Mouse (Mus musculus) frontal cortex, adult 2 months (tissue): ENCODE measurements at regions not wholly inside any gene's neighbourhood (a gene's known extent, or its start where the extent isn't known, plus 50 kb on each side); places are given as distances from the start of the nearest gene placed in this dataset.

Experiments
- DNase-seq, 2 experiments: peaks; one replicate each; pipeline ENCODE4 v3.0.0; 2022; ENCODE audit warnings: low spot score in 1 of 2; ENCODE audit errors: extremely low spot score in 1 of 2

GRCm38 (mm10) chr4:124193059-124193721 lies 275.4 kb upstream of the 4930535I16Rik start:
- no peak for DNase-seq

- no peak for DNase-seq
These were observed 273.0 kb upstream of the 4930535I16Rik start for GRCm38 (mm10) chr4:124190775-124191174.

- peak in 1 of 2 experiments; percentile 39 for DNase-seq
These were observed 272.2 kb upstream of the 4930535I16Rik start for GRCm38 (mm10) chr4:124189993-124190385.

DNA sequence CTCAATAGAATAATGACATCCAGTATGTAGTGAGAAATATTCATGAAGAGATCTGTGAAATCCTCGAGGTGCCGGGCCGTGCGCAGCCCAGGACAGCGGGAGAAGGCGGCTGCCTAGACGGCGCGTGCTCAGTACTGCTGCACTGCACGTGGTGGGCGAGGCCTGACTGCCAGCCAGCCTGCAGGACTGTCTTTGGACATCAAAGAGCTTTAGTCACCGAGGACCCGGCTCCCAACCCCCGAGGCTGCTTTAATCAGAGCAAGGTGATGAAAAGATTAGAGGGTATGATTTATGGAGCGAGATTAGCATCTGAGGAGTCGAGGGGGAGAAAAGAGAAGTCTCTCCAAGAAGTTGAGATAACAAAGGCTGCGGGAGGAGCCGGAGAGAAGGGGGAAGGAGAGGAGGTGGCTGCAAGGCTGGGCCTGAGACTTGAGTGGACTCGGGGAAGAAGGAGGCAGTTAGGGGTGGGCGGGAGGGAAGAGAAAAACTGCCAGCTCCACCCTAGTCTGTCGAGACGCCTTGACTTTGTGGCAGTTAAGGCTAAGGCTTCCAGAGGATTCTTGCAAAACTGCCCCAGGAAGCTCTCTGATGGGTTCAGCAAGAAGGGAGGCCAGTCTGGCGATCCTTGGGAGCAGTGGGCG lies 271.6 kb upstream of the 4930535I16Rik start:
- DNase-seq = peak in 1 of 2 experiments; percentile 53

- no peak for DNase-seq
These were observed 269.3 kb upstream of the 4930535I16Rik start for GRCm38 (mm10) chr4:124187108-124187507.

- no peak for DNase-seq
These were observed 263.5 kb upstream of the 4930535I16Rik start for GRCm38 (mm10) chr4:124181335-124181734.

DNA sequence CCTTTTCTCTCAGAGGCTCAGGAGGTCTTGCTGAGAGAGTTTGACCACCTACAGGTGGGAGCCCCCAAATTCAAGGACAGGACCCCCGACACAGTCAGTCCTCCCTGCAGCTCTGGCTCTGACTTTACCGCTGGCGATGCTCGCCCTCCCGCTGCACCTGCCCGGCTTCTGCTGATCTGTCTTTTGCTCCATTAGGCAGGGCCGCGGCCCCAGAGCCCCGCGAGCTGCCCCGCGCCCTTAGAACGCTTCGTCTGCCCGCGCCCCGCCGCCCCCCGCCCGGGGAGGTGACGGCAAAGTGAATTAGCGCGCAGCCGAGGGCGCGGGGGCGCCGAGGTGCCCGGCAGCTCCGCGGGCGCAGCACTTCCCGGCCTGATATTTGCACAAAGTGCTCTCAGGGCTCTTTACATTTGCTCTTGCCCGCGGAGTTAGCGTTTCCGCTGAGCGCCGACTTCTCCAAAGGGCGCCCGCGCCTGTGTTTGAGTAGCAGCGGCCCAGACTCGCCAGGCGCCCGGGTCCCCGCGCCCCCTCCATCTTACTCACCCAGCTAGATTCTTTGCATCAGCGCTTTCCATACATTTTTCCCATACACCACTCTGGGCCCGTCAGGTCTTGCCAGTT lies 260.7 kb upstream of the 4930535I16Rik start:
- no peak for DNase-seq

GRCm38 (mm10) chr4:124175531-124175930 lies 257.7 kb upstream of the 4930535I16Rik start:
- DNase-seq = peak; percentile 76 to 83

GRCm38 (mm10) chr4:124154627-124155026 lies 236.8 kb upstream of the 4930535I16Rik start:
- DNase-seq = no peak

GRCm38 (mm10) chr4:124149771-124150451 lies 232.1 kb upstream of the 4930535I16Rik start:
- no peak for DNase-seq

GRCm38 (mm10) chr4:124149037-124149436 lies 231.2 kb upstream of the 4930535I16Rik start:
- no peak for DNase-seq

GRCm38 (mm10) chr4:124147276-124147675 lies 229.5 kb upstream of the 4930535I16Rik start:
- DNase-seq = no peak

- no peak for DNase-seq
These were observed 228.3 kb upstream of the 4930535I16Rik start for GRCm38 (mm10) chr4:124146135-124146534.

DNA sequence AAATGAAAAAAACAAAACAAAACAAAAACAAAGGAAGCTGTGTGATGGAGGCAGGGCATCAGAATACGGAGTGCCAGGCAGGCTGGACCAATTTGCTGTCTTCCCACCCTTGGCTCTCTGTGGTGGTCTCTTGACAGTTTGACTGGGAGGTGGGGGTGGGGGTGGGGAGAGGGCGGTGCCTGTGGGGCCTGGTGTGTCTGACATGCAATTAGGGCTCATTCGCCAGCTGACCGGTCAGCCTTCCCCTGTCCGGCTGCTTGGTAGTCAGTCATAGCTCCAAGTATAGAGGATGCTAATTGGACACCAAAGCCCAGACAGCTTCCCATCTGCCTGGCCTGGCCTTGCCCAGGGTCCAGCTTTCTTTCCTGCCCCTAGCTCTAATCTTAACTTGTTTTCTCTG lies 225.8 kb upstream of the 4930535I16Rik start:
- DNase-seq = no peak

DNA sequence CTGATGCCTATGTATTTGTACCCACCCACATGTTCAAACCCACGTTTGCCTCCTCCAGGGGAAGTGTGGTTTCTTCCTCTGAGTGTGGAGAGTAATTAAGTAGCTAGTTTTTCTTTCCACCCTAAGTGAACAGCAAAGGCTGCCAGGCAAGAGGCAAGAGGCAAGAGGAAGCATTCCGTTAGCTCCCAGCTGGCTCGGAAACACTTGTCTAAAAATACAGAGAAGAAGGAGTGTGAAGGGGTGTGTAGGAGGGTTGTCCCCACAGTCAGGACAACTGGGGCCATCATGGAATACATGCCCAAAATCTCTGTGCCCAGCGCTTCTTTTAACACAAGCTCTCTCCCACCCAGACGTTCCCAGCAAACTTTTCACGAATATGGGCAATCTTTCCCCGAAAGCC lies 225.4 kb upstream of the 4930535I16Rik start:
- peak; percentile 51 to 73 for DNase-seq

- DNase-seq = peak; percentile 76 to 98
These were observed 224.3 kb upstream of the 4930535I16Rik start for GRCm38 (mm10) chr4:124142083-124142482.

- peak; percentile 4 to 37 for DNase-seq
These were observed 217.3 kb upstream of the 4930535I16Rik start for GRCm38 (mm10) chr4:124135165-124135470.

- DNase-seq = no peak
These were observed 216.7 kb upstream of the 4930535I16Rik start for GRCm38 (mm10) chr4:124134341-124135164.

GRCm38 (mm10) chr4:124130946-124131345 lies 213.1 kb upstream of the 4930535I16Rik start:
- DNase-seq = no peak

- no peak for DNase-seq
These were observed 208.4 kb upstream of the 4930535I16Rik start for GRCm38 (mm10) chr4:124126258-124126657.

DNA sequence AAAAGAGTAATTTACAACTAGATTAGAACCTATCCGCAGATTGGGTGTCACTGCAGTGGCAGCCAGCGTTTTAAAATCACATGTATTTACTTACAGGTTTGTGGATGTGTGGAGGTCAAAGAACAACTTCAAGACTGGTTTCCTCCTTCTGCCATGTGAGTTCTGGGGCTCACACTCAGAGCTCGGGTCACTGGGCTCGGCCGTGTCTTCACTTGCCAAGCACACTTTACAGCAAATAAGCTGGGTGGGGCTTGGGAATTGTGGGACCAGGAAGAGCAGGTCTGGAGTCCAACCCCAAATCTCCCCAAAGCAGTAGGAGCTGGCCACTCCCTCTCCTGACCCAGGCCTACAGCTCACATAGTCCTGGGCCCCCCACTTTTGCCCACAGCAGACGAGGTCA lies 202.5 kb upstream of the 4930535I16Rik start:
- no peak for DNase-seq
